Mouse (Mus musculus) liver, embryonic 14.5 days (tissue): ENCODE data around the gene Cebpb. TPM values are rescaled to one million over a fixed set of nuclear protein-coding genes. Genes with fewer than 3 reads are reported as not detected.

Experiments used
- ATAC-seq: fragments of 200-750 bp; cut with Nextera tagmentation; 2 replicates; pipeline ENCODE4 v1.8.0; 2017; ENCODE audit warnings: moderate number of reproducible peaks, mild to moderate bottlenecking, moderate library complexity; ENCODE audit not compliant: insufficient read depth
- DNase-seq, 3 experiments: peaks; one replicate each; pipeline ENCODE4 v3.0.0-alpha.2; 2012 to 2013; ENCODE audit warnings: low read depth in 3 of 3, low spot score in 3 of 3
- H3K27ac ChIP-seq: fragments of 300-500 bp; sonication (generic); 2 replicates; pipeline ENCODE4 v1.5.1; 2014; ENCODE audit warnings: moderate library complexity, mild to moderate bottlenecking, control low read depth, inconsistent platforms
- H3K27me3 ChIP-seq: fragments of 300-500 bp; sonication (generic); 2 replicates; pipeline ENCODE4 v1.6.1; 2014; ENCODE audit warnings: mild to moderate bottlenecking, low read length, moderate library complexity; ENCODE audit not compliant: control insufficient read depth, insufficient read depth
- H3K36me3 ChIP-seq: fragments of 300-500 bp; sonication (generic); replicated peaks from 2 replicates; pipeline ENCODE4 v1.6.1; 2014; ENCODE audit warnings: low read depth; ENCODE audit not compliant: control insufficient read depth, insufficient read depth
- H3K4me1 ChIP-seq, 2 experiments: fragments of 200-500 bp in 1 of 2; fragments of 300-500 bp in 1 of 2; sonication (generic) in 1 of 2; replicated peaks; 2 replicates each; pipeline ENCODE4 v1.6.1; 2012 to 2014; ENCODE audit warnings: antibody characterized with exemption in 1 of 2, inconsistent platforms in 1 of 2, low read length in 1 of 2; ENCODE audit not compliant: control insufficient read depth in 2 of 2, insufficient read depth in 2 of 2
- H3K4me2 ChIP-seq: fragments of 300-500 bp; sonication (generic); 2 replicates; pipeline ENCODE4 v1.6.1; 2014; ENCODE audit warnings: low read depth, mild to moderate bottlenecking, control low read depth, moderate library complexity
- H3K4me3 ChIP-seq, 2 experiments: fragments of 200-500 bp in 1 of 2; fragments of 300-500 bp in 1 of 2; sonication (generic) in 1 of 2; 2 replicates each; pipeline ENCODE4 v1.5.1; 2012 to 2014; ENCODE audit warnings: low read depth in 2 of 2, low read length in 2 of 2, mild to moderate bottlenecking in 2 of 2, control low read depth in 1 of 2, inconsistent platforms in 1 of 2, moderate library complexity in 1 of 2; ENCODE audit not compliant: insufficient read depth in 1 of 2
- H3K9ac ChIP-seq: fragments of 300-500 bp; sonication (generic); replicated peaks from 2 replicates; pipeline ENCODE4 v1.6.1; 2014; ENCODE audit warnings: mild to moderate bottlenecking, control low read depth, moderate library complexity
- H3K9me3 ChIP-seq: fragments of 300-500 bp; sonication (generic); 2 replicates; pipeline ENCODE4 v1.6.1; 2016; ENCODE audit warnings: low read length, mixed read lengths; ENCODE audit not compliant: control insufficient read depth
- CTCF ChIP-seq: IDR thresholded peaks from 2 replicates; pipeline ENCODE4 v1.5.1; 2016; ENCODE audit warnings: antibody characterized with exemption, low read depth, control low read depth
- EP300 ChIP-seq: IDR thresholded peaks from 2 replicates; pipeline ENCODE4 v1.6.1; 2016; ENCODE audit warnings: antibody characterized with exemption, low read depth
- WGBS: fragments of 180-500 bp; shearing (Covaris S2); extraction: QIAGEN DNeasy Blood & Tissue Kit; methylation state at CpG from one replicate; pipeline ENCODE4 v1.1.7; 2014; ENCODE audit not compliant: insufficient replicate concordance; 5-methylcytosine and 5-hydroxymethylcytosine counted together
- polyA plus RNA-seq, 2 experiments: library from polyadenylated mRNA; depleted of rRNA in 1 of 2; stranded (reverse) in 1 of 2; unstranded in 1 of 2; fragments of >200 nt; fragmentation: Nextera tagmentation in 1 of 2; extraction: Ambion mirVana in 1 of 2; gene quantifications; 2 replicates each; pipeline versions ENCODE4 v1.2.1 to v1.2.3; 2012 to 2014

Gene Cebpb
- polyA plus RNA-seq, 2 experiments: 12.8 to 17.2 TPM

DNA sequence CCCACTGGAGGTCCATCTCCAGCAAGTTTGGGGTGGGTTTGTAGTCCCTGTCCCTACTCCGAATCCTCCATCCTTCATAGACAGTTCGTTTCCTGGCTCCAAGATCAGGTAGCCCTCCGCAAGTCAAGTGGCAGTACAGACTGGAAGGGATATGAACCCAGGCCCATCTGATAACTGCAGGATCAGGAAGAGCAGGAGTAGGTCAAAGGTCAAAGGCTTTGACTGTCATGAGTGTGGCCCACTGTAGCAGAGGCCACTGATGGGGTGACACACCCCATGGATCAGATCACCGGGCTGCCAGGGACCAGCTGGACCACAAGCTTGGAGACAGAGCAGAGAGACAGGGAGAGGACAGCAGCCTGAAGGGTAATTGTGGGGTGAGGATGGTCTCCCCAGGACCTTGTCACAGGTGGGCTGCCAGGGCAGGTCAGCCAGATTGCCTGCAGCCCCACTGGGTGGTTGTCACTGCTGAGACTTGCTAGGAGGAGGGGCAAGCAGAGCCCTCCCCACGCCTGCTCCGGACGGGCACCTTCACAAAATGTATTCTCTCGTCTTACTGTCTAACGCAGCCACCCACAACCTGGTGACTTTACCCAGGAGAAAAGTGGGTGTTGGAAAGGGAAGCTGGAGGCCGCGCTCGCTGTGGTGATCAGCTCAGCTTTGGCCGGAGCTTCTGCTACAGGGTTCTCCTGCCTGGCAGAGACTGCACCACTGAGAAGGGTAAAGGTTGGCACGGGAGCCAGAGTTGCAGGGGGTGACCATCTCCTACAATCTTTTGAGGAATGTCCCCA is 3.4 kb downstream of the Cebpb start:
- Histone ChIP-seq H3K27me3 (peaks cover 19% of the 10 kb centered on the region), H3K4me2 (no peak overlapping the region; the same call in 1 of the 2 replicates), H3K4me1 (0 out of 4 replicates have a peak, but pooled peaks cover 0 to 2% of the 10 kb centered on the region in 2 experiments), H3K36me3 (no peaks in the 10 kb centered on the region), H3K4me3 (no peak overlapping the region; a peak in 1 of 4 replicates), H3K27ac (no peak overlapping the region), H3K9ac (no peak overlapping the region), H3K9me3 (no peaks in the 10 kb centered on the region)
- 74% methylated on average over 14 of the region's 14 CpGs for WGBS
- DNase-seq (no peak), ATAC-seq (no peak)
- no peak for TF ChIP-seq EP300
- no peak for TF ChIP-seq CTCF

- Histone ChIP-seq H3K4me3 (no peak overlapping the region), H3K27ac (no peak overlapping the region), H3K4me2 (no peak overlapping the region; the same call in 1 of the 2 replicates), H3K27me3 (peaks cover 19% of the 10 kb centered on the region), H3K36me3 (no peaks in the 10 kb centered on the region), H3K9me3 (no peaks in the 10 kb centered on the region), H3K4me1 (no peaks in the 10 kb centered on the region), H3K9ac (no peak overlapping the region)
- DNase-seq (no peak), ATAC-seq (no peak)
- WGBS: 47% methylated on average over 3 of the region's 3 CpGs
- TF ChIP-seq EP300: no peak
- no peak for TF ChIP-seq CTCF
These were observed 4.1 kb downstream of the Cebpb start for GRCm38 (mm10) chr2:167692831-167693230.

DNA sequence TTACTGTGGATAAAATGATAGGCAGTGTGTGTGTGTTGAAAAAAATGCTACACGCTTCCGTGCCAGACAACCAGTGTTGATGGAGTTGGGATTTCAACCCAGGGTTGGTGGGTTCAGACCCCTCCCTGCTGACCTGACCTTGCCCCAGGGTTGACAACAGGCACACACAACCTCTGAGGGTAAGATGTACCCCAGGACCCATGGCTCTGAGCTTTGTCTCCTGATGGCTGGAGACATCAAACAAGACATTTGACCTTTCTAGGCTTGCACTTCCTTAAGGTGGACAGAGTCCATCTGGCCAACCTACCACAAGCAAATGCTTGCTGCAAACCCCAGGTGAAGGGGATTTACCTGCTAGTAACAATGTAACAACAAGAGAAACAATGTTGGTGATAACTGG is 4.8 kb downstream of the Cebpb start:
- DNase-seq: no peak

DNA sequence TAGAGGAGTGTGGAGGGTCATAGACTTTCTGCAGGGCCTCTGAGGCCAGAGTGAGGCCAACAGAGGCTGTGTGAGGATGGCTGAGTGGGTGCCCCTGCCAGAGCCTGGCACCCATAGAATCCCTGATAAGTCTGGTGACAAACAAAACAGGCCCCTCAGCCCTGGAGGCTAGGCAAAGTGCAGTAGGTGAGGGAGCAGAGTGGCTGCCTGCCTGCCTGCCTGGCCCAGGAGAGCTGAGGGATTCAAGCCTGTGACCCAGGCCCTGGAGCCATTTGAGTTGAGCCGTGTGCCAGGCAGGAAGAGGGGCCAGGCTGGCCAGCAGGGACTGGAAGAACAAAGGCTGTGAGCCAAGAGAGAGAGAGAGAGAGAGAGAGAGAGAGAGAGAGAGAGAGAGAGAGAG is 5.5 kb downstream of the Cebpb start:
- Histone ChIP-seq H3K27ac (no peak overlapping the region), H3K9me3 (no peaks in the 10 kb centered on the region), H3K4me2 (no peak overlapping the region), H3K9ac (no peak overlapping the region), H3K36me3 (no peaks in the 10 kb centered on the region), H3K4me1 (0 out of 4 replicates have a peak, but pooled peaks cover 0 to 2% of the 10 kb centered on the region in 2 experiments), H3K4me3 (no peak overlapping the region), H3K27me3 (peaks cover 16% of the 10 kb centered on the region)
- ATAC-seq: no peak
- TF ChIP-seq CTCF (no peak), EP300 (no peak)
- DNase-seq: no peak
- WGBS: 76% methylated on average over 1 of the region's 1 CpGs

More for the DNA sequence above, 4.8 kb downstream of the Cebpb start:
- H3K4me3 ChIP-seq: no peak overlapping the region
- H3K9me3 ChIP-seq: no peaks in the 10 kb centered on the region
- H3K36me3 ChIP-seq: no peaks in the 10 kb centered on the region
- WGBS: 67% methylated on average over 2 of the region's 2 CpGs
- H3K9ac ChIP-seq: no peak overlapping the region
- ATAC-seq: no peak
- H3K27me3 ChIP-seq: peaks cover 19% of the 10 kb centered on the region
- no peak overlapping the region for H3K27ac ChIP-seq
- H3K4me2 ChIP-seq: no peak overlapping the region
- no peaks in the 10 kb centered on the region for H3K4me1 ChIP-seq
- no peak for TF ChIP-seq EP300
- no peak for TF ChIP-seq CTCF

DNA sequence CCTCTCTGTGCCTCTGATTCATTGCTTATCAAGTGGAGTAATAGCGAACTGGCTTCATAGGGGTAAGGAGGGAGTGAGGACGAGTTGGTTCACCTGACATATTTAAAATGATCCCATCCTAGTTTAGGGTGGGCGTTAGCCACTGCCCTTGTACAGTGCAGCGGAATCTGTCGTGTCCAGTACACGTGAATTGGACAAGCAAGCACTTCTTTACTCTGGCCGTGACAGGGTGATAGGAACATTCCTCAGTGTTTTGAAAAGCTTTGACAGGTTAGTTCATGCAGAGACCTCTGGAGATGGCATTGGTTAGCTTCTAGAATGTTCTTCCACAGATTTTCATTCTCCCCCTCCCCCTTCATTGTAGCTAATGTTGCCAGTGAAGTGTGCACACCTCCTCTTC is 6.2 kb downstream of the Cebpb start:
- H3K4me3 ChIP-seq: no peak overlapping the region
- TF ChIP-seq CTCF (no peak), EP300 (no peak)
- peaks cover 9% of the 10 kb centered on the region for H3K27me3 ChIP-seq
- no peaks in the 10 kb centered on the region for H3K36me3 ChIP-seq
- H3K4me2 ChIP-seq: no peak overlapping the region
- DNase-seq (no peak), ATAC-seq (no peak)
- no peak overlapping the region for H3K27ac ChIP-seq
- H3K9ac ChIP-seq: no peak overlapping the region
- no peaks in the 10 kb centered on the region for H3K9me3 ChIP-seq
- 0 out of 4 replicates have a peak, but pooled peaks cover 0 to 2% of the 10 kb centered on the region in 2 experiments for H3K4me1 ChIP-seq
- 69% methylated on average over 7 of the region's 7 CpGs for WGBS
